Mouse (Mus musculus) cerebellum, adult (tissue): ENCODE data around the gene Gch1.
"Not testable (repeated sequence)": the region's sequence is repeated elsewhere in the genome, so short reads cannot be mapped to it uniquely, and the experiment has no call there.

Experiments
- ATAC-seq: cut with Nextera tagmentation; 2 replicates; pipeline ENCODE4 v1.9.2; 2017; ENCODE audit warnings: mild to moderate bottlenecking, moderate library complexity, mixed read lengths; ENCODE audit not compliant: insufficient number of reproducible peaks, low FRiP score, low TSS enrichment

Gch1 gene

DNA sequence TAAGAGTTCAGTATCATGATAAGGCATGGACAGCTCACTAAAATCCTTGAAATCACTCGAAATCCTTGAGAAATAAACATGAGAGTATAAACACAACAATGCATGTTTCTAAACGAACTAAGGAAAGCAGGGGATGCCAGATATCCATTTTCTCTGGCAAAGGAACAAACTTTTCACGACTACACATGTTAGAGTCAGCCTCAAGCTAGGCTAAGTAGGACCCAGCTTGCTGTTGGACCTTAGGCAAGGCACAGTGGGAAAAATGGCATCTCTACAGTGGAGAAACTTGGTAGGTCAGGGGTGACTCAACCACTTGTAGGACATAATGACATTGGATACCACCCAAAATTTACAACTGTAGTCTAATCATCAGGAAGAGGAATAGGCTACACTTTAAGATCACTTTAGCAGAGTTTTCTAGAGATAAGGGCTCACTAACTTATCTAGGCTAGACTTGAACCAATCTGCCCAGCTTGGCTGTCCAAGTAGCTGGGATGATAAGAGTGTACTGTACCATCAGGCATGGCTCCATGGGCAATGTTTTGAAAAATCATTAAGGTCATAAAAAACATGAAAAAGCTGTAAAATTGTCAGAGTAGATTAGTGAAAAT is 18.6 kb downstream of the Gch1 start:
- ATAC-seq = no peak

DNA sequence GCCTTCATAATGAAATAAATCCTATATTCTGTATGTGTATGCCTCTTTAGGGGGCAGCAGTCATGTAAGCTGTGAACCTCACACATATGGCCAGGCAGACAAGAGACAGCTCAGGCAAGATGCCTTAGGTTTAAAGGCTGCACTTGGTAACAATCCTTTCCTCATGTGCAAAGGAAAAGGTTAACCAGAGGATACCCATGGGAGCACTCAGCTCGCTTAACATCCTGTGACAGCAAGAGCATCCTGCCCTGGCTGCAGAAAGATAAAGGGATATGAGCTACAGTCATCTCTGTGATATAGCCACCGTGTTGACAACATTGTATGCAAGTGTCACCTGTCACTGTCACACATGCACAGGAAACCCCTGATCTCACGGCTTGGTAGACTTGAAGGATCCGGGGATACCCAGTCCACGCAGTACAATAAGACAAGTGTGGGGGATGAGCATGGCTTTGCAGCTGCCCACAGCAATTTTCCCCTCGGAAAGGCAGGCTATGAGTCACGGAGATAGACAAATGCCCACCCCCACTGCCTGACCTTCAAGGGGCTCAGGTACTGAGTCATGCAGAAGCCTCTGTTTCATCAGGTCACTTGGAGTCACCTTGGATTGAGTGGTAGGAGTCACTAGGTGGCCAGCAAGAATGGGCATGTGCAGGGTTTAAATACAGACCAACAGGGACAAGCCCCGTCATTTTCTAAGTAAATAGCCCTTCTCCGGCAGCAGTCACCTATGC is 19.4 kb downstream of the Gch1 start:
- no peak for ATAC-seq

DNA sequence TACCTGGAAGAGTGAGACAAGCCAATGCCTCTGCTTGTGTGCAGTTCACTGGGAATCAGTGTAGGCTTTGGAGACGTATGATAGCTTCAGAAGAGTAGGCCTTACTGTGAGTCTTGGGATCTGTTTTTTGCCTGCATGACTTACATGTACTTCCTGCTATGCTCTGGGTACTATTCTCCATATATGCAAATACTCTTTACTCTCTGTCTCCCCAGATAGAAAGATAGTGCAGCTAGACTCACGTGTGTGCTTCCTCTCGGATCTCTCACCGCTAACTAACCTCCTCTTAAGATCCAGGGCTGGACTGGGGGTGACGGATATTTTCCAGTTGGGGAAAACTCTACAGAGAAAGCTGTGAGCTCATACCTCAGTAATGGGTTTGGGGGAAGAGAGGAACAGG is 23.5 kb downstream of the Gch1 start:
- ATAC-seq = no peak

DNA sequence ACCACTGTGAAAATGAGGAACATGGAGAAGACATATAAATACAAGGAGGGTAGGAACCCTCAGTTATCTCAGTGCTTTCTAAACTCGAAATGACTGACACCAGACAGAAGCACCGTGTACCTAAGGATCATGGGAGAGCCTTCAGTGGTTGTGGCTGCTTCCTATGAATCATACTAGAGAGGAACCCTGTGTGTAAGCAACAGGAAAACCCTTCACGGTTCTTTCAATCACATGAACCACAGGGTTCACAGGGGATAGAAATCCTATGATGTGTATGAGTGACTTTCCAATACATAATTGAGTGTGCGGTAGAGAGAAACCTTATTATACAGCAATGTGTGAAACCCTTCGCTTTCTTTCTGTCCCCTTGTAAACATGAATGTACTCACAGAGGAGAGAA is 24.1 kb downstream of the Gch1 start:
- ATAC-seq = no peak

DNA sequence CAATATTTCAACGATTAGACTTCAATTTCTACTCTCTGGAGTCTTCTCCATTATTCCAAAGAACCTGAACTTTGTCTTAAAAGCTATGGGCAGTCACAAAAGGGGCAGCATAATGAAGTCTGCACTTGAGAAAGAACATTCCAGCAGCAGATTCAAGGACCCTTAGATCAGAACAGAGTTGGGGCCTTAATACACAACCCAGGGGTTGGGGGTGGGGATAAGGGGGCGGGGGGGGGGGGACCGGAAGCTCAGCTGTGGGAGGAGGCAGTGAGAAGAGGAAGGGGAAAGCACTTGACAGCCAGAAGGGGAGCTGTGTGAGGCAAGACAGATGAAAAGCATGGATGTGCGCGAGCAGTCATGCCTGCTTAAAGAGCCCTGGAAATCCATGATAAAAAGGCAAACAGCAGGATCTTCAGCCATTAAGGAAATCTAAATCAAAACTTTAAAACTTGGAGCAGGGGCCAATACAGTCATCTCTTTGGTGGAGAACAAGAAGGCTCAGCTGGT is 27.2 kb downstream of the Gch1 start:
- ATAC-seq = no peak

DNA sequence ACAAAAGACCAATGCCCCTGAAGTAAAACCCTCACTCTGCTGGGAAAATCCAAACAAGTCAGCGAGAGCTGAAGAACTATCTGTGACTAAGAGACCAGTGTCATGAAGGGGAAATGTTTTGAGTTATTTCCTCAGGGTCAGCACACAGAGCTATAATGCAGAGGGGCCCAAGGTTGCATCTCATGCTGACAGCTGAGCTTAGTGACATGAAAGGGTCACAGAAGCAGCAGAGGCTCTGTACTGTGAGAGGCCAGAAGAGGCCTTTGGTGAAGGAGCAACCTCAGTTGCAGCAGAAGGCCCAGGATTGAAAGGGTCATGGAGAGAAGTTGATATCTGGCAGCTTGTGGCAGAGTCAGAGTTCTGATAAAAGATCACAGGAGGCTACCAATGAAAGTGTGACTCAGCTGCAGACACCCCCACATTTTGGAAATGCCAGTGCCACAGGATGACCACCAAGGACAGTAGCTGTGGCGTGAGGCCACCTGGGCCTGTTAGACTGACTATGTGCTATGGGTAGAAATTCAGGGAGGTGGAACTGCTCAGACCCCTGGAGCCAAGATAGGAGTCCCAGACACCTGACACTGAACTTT is 29.1 kb downstream of the Gch1 start:
- no peak for ATAC-seq

DNA sequence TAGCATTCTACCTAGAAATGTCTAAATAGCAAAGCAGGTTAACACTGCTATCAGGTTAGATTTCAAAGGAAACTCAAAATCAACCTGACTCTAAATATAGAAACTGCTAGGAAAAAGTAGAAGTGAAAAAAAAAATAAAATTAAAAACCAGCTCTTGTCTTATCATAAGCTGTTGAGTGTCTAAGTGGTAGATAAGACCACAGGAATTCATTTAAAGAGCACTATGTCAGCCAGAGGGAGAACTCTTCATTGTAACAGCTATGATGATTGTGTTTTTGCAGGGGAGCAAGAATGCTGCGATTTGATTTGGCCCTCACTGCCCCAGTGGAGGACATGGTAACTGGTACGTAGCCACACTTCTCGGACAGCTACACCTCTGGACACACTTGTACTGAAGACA is 34.9 kb downstream of the Gch1 start:
- ATAC-seq = no peak

DNA sequence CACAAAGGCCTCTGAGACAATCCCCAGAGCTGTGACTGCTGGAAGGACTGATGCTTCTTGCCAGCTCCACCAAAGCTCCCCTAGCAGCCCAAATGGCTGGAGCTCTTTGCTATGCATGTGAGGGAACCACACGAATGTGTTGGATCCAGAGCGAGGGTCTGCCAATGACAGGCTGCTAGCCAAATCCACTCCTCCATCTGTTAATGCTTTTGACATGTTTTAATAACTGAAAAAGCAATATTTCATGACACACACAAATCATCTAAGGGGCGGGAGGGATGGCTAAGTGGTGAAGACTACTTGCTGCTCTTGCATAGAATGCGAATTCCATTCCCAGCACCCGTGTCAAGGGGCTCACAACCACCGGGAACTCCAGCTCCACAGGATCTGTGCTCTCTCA is 37.9 kb downstream of the Gch1 start:
- ATAC-seq = no peak

DNA sequence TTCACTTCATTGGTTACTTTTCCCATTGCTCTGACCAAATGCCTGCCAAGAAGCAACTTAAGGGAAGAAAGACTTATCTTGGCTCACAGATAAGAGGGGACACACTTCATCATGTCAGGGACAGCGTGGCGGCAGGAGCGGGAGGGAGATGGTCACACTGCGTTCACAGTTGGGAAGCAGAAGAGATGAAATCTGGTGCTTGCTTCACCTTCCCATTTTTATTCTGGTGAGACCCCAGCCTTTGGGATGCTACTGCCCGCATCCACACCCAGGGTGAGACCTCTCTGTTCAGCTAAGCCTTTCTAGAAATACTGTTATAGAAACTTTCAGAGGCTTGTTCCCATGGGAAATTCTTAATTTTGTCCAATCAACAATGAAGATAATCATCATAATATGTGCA is 44.9 kb downstream of the Gch1 start:
- ATAC-seq = no peak

DNA sequence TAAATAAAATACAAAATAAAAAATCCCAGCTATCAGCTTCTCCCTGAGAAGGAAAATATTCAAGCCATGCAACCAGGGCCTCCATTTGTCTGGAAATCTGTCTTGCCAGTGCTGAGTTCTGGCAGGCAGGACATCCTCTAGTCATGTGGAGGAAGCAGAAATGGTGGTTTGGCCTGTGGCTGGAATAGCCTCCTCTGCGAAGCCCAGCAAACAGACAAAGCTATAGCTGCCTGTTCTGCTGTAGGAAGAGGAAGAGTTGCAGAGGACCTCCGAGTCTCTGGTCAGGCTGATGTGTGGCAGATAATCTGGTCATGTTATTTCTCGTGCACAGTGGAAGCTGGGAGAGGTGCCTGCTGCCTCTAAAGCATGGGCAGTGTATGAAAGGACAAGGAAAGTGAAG is 50.4 kb downstream of the Gch1 start:
- ATAC-seq = no peak

DNA sequence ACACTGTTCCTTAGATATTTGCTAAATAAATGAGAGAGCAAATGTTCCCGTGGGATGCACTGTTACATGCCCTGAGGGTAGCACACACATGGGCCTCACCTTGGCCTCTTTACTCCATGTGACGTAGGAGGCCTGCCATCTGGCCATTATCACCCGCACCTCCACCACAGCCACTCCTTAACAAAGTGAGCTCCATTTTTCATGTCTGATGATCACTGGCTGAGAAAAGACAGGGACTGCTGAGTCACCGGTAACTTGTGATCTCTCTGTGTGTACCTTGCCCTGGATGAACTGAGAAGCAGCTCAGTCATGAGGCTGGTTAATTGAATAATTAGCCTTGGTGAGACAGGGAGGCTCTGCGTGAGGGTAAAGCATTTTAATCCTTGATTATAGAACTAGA is 52.6 kb downstream of the Gch1 start:
- ATAC-seq = no peak

DNA sequence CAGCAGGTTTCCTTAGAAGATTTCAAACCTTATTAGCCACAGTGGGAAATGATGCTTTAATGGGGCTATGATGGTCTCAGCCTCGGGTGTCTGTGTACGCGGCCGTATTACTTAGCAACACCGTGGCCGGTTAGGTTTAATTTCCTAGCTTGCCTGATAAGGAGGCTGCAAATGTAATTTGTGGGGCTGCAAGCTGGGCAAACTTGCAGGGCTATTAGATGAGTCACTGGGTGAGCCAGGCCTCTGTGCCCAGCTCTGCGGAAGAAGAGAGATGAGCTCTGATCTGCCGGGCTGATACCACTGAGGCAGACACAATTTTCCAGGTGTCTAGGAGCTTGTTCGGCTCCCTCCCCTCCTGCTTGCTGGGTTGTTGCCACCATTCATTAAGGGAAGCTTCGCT is 55.3 kb downstream of the Gch1 start:
- ATAC-seq = no peak

DNA sequence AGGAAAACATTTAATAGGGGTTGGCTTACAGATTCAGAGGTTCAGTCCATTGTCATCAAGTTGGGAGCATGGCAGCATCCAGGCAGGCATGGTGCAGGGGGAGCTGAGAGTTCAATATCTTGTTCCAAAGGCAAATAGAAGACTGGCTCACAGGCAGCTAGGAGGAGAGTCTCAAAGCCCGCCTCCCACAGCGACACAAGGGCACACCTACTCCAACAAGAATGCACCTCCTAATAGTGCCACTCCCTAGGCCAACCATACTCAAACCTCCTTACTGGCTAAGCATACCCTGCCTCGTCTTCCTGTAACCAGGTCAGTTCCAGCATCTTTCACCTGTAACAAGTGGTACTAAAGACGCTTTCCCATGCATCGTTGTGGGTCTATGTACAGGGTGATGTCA is 61.2 kb downstream of the Gch1 start:
- ATAC-seq = no peak

DNA sequence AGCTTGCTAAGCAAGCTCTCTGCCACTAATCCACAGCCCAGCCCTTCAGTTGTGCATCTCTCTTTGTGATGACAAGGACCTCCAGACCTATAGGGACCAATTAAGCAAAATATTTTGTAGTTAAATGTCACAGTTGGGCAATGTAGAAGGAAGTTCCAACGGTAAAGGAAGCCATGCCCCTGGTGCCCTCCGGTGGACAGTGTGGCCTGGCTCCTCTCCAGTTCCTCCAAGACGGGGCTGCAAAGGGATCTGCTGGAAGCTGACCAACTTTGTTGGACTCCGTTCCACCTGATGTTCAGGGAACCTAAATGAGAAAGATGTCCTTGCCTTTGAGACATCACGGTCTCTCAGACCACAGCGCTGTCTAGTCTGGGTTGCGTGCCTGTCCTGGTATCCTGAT is 71.7 kb downstream of the Gch1 start:
- ATAC-seq = no peak

DNA sequence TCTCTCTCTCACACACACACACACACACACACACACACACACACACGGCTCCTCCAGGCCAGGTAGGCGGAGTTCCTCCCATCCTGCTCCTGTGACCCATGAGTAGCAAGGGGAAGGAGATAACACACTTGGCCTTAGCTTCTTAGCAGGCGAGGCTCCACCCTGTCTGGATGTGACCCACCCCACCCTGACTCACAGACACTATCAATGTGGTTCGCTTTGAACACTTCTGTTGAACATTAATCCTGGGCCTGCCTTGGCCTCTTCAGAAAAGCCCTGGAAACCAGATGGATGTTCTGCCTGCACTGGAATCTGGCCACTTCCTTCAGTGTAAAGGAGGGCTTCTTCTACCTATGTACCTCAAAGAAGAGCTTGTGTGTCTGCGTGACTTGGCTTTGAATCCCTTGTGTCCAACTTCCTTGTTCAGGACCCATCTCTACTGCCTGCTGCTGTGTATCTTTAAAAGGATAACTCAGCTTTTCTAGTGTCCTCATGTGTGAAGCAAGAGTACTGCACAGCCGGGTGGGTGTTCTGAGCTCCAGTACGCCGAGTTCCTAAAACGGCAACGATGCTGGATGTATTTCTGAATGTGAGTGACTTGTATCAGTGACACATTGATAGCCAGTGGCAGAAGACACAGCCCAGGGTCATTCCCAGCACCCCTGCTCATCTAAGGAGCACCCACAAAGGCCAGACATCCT is 73.0 kb downstream of the Gch1 start:
- no peak for ATAC-seq

DNA sequence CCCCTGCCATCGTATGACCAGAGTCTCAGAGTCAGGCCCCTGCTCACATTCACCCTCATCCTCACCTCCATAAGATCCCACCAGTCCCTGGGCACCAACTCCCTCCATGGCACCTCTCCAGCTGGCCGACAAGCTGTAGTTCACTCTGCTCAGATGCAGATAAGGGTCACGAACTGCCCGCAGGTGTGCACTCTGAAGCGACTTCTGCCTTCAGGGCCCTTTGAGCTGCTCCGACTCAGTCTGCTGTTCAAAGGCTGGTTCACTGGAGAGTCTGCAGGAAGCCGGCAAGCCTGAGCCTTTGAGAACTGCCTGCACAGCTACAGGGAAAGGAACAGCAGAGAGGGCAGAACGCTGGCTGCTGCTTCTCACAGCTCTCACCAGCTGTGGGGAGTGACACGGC is 74.1 kb downstream of the Gch1 start:
- ATAC-seq = no peak

DNA sequence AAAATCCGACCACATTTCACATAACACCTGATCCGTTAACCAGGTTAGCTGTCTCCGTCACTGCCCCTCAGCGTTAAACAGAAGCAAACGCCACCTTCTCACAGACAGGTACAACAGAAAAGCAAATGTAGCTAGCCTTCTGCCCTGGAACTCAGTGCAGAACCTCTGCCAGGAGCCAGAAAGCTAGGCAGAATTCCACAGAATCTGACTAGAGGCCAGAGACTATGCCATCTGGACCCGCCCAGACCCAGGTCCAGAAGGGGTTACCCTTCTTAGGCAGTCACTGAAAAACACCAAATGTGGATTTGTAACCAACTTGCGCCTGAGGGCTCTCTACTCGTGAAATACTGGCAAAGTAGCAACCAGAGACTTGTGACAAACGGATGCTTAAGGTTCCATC is 77.9 kb downstream of the Gch1 start:
- ATAC-seq = peak; percentile 82

DNA sequence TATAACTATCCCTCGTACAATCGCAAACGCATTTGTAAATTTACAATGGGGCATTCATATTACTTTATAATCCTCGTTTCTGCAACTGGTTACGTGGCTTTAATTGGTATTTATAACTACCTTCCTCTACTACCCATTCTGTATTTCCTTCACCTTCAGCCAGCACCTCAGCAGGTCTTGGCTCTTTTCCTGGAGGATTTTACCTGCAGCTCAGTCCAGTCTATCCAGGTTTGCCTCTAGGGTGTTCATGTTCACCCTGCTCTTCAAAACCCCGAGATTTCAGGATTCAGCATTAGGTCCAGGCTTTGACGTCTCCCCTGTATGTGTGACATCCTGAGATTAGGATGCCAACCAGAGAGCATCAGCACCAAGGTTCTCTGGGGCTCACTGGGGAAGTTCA is 78.8 kb downstream of the Gch1 start:
- ATAC-seq = not testable (repeated sequence)

DNA sequence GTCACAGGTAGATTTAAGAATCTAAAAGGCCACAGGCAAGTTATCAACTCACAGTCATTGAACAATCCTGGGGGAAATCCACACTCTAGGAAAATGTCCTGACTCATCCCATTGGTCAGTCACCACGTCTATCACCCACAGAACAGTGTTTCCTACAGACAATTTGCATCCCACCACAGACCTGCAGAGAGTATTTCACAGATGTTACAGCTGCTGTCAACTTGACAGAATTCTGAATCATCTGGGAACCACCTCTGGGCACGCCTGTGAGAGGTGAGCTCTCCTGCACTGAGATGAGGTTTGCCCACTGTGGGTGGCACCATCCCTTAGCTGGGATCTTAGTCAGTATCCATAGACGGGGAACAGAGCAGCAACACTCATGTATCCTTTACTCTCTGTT is 81.8 kb downstream of the Gch1 start:
- ATAC-seq = no peak

DNA sequence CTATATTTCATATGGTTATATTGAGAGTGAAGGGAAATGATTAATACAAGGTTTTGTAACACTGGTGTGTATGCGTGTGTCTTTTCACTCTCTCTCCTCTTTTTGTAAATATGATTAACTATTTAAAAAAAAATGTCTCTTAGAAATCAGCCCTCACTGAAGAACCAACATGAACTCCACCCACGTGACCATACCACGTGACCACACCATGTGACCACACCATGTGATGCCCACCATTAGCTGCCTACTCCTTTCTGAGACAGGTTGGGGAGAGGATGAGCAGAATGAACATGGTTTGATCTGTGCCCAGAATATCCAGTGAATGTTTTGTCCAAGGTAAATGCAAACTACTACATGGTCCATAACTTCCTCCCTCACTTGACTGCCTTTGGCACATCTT is 83.5 kb downstream of the Gch1 start:
- ATAC-seq = no peak

DNA sequence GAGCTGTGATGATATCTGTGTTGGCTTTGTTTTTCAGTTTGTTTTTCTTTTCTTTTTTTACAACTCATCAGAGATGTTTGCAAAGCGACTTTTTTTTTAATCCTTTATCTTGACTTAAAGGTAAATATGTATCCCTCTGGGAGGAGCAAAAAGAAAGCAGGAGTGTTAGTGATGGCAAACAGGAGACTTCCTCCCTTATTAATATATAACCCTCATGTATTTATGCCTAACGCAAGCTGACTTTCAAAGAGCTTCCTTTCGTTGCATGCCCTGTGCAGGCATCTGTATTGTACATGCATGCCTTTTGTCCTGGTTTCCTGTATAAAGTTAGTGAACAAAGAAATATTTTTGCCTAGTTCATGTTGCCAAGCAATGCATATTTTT is 84.0 kb downstream of the Gch1 start:
- ATAC-seq = no peak
